Mouse (Mus musculus) hematopoietic stem cell, adult 5-6 weeks (primary cell): ENCODE data around the gene Dcun1d5. TPM values are rescaled to one million over a fixed set of nuclear protein-coding genes. Genes with fewer than 3 reads are reported as not detected.

ENCODE experiments used
- total RNA-seq: library from RNA; stranded (forward); fragments of 172-1452, 232-1000 nt; gene quantifications from 2 replicates; pipeline ENCODE4 v1.2.3, GENCODE M21; 2017

Gene Dcun1d5
- total RNA-seq, 1 experiment from 2014 or later, result 90.4 TPM

Other genes starting within 250 kb of the Dcun1d5 start
- 10.7 and 12.5 TPM in 2 replicates for gene Dync2h1, start 74 bp upstream of the Dcun1d5 start, total RNA-seq
- not detected in 2 replicates for gene Mmp13, start 88.0 kb downstream of the Dcun1d5 start, total RNA-seq
- not detected in 2 replicates for gene Mmp12, start 159.9 kb downstream of the Dcun1d5 start, total RNA-seq
- gene Mmp1b, start 203.5 kb downstream of the Dcun1d5 start, total RNA-seq, result not detected in 2 replicates